Mouse (Mus musculus) urinary bladder, adult 18-20 months (tissue): Measurements from ENCODE around the gene Ppm1m.

Experiments
- DNase-seq, 2 experiments: peaks; one replicate each; pipeline ENCODE4 v3.0.0; 2022; ENCODE audit warnings: low spot score in 2 of 2, mixed read lengths in 2 of 2

Gene Ppm1m

DNA sequence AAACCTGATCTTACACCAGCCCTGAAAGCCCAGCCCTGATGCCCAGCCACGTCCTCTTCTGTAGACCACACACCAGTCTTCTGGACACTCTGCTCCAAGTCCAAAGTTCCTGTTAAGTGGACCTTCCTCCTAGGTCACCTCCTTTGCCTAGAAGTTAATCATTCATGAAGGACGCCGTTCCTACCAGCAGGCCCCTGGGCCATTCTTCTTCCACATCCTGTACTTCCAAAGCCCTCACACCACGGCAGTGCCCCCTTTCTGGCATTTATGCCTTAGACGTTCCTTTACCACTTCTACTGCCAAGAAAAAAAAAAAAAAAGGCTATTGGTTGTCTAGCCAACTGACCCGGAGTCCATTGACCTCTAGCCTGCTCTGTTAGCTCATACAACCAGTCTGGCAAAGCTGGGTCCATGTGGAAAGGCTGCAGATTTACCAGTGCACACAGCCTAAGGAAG, 41.5 kb downstream of the Ppm1m start, which contains the start of gene Glyctk:
Gene Glyctk (minus strand): TSS at position 102 of the 455 bp plus-strand sequence.
- DNase-seq: no peak

DNA sequence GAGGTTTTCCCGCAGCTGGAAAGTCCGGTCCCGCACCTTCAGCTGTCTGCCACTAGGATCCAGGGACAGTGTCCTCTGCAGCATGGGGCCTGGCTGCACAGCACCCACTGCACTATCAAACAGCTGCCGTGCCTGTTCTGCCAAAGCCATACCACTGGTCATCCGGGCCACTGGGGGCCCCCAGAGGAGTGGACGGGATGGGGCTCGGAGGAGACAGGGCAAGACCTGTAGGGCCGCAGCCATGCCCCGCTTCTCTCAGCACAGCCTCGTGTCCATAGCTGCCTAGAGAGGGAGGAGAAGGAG, 42.0 kb downstream of the Ppm1m start:
- DNase-seq: no peak

DNA sequence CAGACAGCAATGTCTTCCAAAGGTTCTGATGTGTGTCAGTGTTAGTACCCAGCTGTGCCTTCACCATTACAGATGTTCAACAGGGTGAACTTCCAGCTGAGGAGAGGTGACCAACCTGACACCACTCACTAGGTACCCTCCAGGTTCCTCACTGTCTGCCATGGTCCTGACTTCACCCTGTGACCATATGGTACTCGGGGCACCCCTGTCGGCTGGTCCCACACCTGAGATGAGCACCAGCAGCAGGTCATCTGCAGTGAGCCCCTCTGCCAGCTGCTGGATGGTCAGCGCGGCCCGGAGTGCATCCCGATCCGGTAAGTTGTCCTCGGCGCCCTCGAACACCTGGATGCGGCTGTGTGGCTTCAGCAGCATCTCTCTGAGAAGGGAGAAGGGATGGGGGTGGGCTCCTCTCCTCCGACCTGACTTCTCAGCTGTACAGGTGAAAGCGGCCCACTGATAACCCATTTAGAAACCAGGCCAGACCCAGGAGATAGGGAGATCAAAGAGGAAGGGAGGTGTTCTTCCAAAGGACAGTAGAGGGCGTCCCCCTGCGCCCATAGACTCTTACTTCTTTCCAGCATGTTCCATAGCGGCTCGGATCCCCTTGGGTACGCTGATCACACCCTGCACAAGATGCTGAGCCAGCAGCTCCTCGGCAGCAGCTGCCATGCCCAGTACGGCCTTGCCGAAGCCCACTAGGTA, 42.5 kb downstream of the Ppm1m start:
- DNase-seq: no peak

DNA sequence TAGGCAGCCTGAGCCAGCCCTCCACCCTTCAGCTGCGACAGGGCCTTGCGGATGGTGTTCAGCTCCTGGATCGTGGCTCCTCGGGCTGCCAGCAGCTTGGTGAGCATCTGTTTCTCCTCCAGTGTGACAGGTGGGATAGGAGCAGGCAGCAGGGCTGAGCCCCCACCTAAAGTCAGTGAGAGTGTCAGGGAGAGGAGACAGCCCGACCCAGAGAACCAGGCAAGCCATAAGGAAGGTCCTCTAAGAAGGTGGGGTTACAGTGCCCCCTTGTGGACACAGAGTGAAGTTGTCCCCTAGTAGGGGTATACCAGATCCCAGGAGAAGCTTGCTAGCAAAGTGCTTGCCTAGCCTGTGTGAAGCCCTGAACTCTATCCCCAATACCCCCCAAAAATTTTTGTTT, 43.1 kb downstream of the Ppm1m start:
- no peak for DNase-seq

DNA sequence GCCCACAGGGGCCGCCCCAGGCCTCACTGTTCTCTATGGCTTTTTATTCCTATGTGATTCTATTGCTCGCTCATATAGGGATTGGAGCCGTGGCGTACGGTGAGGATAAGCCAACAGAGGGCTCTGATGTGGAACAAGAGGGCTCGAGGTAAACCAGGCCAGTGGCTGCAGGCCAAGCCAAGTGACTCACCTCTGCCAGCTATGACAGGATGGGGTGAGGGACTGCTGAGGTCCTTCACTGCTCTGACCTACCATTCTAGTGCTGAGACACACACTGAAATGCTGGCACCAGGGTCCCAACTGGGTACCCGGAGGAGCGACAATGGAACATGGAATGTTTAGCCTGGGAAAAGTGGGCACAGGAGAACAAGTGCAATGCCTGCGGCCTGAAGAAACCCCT, 45.4 kb downstream of the Ppm1m start:
- no peak for DNase-seq

DNA sequence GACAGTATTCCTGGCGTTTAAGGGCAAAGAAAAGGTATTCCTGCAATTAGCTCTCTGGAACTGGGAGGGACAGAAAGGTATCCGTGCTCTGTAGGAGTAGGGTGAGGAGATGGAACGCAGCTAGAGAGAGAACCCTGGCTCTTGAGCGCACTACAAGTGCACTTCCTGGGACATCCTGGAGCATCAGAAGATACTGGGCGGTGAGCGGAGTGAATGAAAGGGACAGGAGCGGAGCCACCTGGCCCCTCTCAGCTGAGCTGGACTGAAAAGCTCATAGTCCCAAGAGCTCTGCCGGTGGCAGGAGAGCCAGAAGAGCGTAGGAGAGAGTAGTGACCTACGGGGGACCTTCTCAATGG, 50.2 kb downstream of the Ppm1m start:
- no peak for DNase-seq

DNA sequence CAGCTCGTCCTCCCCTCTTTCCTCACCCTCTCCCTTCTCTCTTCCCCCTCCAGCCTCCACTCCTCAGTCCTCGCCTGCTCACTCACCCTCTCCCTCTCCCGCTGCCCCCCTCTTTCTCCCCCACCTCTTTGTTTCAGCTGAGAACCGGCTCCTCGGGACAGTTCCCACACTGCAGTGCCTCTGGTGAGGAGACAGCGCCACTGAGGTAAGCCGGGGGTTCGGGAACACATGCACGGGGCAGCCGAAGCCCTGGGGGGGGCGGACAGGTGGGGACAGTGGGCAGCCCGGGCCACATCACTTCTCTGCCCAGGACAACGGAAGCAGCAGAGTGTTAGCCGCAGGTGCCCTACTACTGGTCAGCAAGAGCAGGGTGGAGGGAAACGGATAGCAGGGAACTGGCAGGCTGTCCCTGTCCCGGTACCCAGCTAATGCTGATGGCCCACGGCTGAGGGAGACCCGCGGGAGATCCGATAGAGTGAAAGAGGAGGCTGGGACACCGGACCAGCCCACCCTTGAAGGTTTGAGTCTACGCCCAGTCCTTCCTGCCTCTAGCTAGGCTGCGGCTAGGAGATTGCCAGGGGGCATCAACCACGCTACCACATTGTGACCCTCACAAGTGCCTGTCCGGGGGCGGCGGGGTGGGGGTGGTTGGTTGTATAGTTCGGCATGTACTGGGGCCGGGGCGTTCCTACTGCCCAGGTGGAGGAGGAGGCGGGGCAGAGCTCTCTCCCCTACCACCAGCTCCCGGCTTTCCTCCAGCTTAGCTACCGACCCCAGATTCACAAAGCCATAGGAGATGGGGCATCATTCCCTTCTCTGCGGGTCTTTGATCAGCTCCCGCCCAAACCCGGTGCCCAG, 50.8 kb downstream of the Ppm1m start:
- DNase-seq: no peak

DNA sequence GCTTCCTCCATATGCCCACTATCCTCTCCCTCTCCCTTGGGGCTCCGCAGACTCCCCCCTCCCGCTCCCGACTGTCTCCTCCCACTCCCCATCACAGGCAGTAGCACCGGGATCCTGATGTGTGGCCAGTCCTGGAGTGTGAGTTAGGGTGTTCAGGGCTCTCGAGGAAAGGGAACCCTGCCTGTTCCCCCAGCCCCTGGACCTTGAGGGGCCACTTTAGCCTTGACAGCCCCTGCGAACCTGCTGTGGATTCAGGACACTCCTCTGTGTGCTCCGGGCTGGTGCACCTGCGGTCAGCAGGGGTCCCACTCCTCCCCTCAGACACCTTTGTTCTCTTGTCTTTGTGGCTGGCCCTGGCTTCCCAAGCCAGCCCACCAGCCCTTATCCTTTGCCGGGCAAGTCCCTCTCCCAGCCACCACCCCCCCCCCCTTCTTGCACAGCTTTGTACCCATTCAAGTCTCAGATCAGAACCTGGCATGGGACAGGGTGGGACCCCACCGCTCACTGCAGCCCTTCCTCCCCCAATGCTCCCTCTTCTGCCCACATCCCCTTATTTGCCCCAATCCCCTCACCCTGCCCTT, 51.6 kb downstream of the Ppm1m start:
- DNase-seq: no peak

DNA sequence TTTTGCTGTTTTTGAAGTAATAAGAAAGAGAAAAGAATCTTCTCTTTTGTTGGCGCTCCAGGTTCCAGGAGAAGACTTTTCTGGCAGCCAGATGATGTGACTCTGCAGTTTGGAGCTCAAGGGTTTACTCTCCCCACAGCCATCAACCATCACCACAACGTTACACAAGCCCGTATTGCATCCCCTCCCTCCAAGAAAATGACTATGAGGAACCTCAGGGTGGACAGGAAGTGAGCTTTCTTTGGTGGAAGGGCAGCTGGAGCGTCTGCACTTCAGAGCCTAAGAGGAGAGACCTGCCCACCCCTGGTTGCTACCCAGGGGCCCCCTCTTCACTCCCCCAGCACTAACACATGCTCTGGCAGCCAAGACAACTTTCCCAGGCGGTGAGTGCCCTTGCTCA, 52.3 kb downstream of the Ppm1m start:
- DNase-seq: no peak

DNA sequence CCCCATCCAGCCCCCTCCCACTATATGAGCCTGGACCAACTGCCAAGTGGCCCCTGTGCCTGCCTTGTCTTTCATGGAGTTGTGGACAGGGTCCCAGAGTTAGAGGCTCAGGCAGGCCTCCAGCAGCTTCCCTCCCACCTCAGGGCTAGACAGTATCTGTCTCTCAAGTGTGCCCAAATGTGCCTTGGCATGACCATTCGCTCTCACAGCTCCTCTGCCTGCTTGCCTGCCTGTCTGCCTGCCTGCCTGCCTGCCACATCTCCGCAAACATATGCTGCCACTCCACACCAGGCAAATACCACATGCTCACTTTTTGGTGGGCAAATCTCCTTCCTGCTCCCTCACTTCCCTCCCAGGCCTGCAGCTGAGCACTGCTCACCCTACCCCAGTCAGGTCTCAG, 54.0 kb downstream of the Ppm1m start:
- no peak for DNase-seq
